Mouse (Mus musculus): Measurements from ENCODE around the gene Fam205c. TPM values are rescaled to one million over a fixed set of nuclear protein-coding genes. Genes with fewer than 3 reads are reported as not detected.
"Not testable (repeated sequence)": the region's sequence is repeated elsewhere in the genome, so short reads cannot be mapped to it uniquely, and the experiment has no call there.

The Fam205c gene
- polyA plus RNA-seq, 1 experiment from 2014 or later: 0.31 TPM

- ATAC-seq (ENCODE audit: insufficient number of reproducible peaks, insufficient read depth, low FRiP score, low read depth); H3K27me3 ChIP-seq (ENCODE audit: control insufficient read depth, insufficient read depth, low read length); H3K4me2 ChIP-seq (ENCODE audit: low read length); H3K9ac ChIP-seq (ENCODE audit: low read length); H3K4me1 ChIP-seq (ENCODE audit: control insufficient read depth in 2 of 2, insufficient read depth in 2 of 2, low read length in 2 of 2); H3K9me3 ChIP-seq (ENCODE audit: control insufficient read depth, low read length); H3K4me3 ChIP-seq (ENCODE audit: control insufficient read depth in 1 of 2, insufficient read depth in 1 of 2, low read depth in 1 of 2, low read length in 2 of 2); H3K36me3 ChIP-seq (ENCODE audit: control insufficient read depth, insufficient read depth, low read length); H3K27ac ChIP-seq (replicated peaks in 1 of 2; ENCODE audit: control insufficient read depth in 1 of 2, insufficient read depth in 1 of 2, low read depth in 2 of 2, low read length in 2 of 2): not testable (repeated sequence)
- WGBS: 81% methylated on average over 4 of the region's 5 CpGs
Observed at GRCm38 (mm10) chr4:42863487-42863886, 10.5 kb downstream of the Fam205c start.

- not testable (repeated sequence) for H3K4me3 ChIP-seq (ENCODE audit: control insufficient read depth in 1 of 2, insufficient read depth in 1 of 2, low read depth in 1 of 2, low read length in 2 of 2); H3K9me3 ChIP-seq (ENCODE audit: control insufficient read depth, low read length); H3K27me3 ChIP-seq (ENCODE audit: control insufficient read depth, insufficient read depth, low read length); H3K9ac ChIP-seq (ENCODE audit: low read length); H3K4me1 ChIP-seq (ENCODE audit: control insufficient read depth in 2 of 2, insufficient read depth in 2 of 2, low read length in 2 of 2); H3K4me2 ChIP-seq (ENCODE audit: low read length); ATAC-seq (ENCODE audit: insufficient number of reproducible peaks, insufficient read depth, low FRiP score, low read depth); H3K36me3 ChIP-seq (ENCODE audit: control insufficient read depth, insufficient read depth, low read length); H3K27ac ChIP-seq (replicated peaks in 1 of 2; ENCODE audit: control insufficient read depth in 1 of 2, insufficient read depth in 1 of 2, low read depth in 2 of 2, low read length in 2 of 2)
- 75% methylated on average over 9 of the region's 9 CpGs for WGBS
Observed at GRCm38 (mm10) chr4:42860483-42860882, 13.6 kb downstream of the Fam205c start.

GRCm38 (mm10) chr4:42856671-42857070 lies 17.4 kb downstream of the Fam205c start, which contains the start of gene Gm12394:
Gene Gm12394 (minus strand): TSS chr4:42856771.
- H3K36me3 ChIP-seq (ENCODE audit: control insufficient read depth, insufficient read depth, low read length); H3K27me3 ChIP-seq (ENCODE audit: control insufficient read depth, insufficient read depth, low read length); H3K9ac ChIP-seq (ENCODE audit: low read length); H3K4me1 ChIP-seq (ENCODE audit: control insufficient read depth in 2 of 2, insufficient read depth in 2 of 2, low read length in 2 of 2); H3K27ac ChIP-seq (replicated peaks in 1 of 2; ENCODE audit: control insufficient read depth in 1 of 2, insufficient read depth in 1 of 2, low read depth in 2 of 2, low read length in 2 of 2); ATAC-seq (ENCODE audit: insufficient number of reproducible peaks, insufficient read depth, low FRiP score, low read depth); H3K4me2 ChIP-seq (ENCODE audit: low read length); H3K9me3 ChIP-seq (ENCODE audit: control insufficient read depth, low read length); H3K4me3 ChIP-seq (ENCODE audit: control insufficient read depth in 1 of 2, insufficient read depth in 1 of 2, low read depth in 1 of 2, low read length in 2 of 2): not testable (repeated sequence)
- WGBS: 63% methylated on average over 1 of the region's 1 CpGs

- not testable (repeated sequence) for H3K9ac ChIP-seq (ENCODE audit: low read length); H3K9me3 ChIP-seq (ENCODE audit: control insufficient read depth, low read length); H3K4me2 ChIP-seq (ENCODE audit: low read length); H3K27ac ChIP-seq (replicated peaks in 1 of 2; ENCODE audit: control insufficient read depth in 1 of 2, insufficient read depth in 1 of 2, low read depth in 2 of 2, low read length in 2 of 2); H3K27me3 ChIP-seq (ENCODE audit: control insufficient read depth, insufficient read depth, low read length); ATAC-seq (ENCODE audit: insufficient number of reproducible peaks, insufficient read depth, low FRiP score, low read depth); H3K36me3 ChIP-seq (ENCODE audit: control insufficient read depth, insufficient read depth, low read length); H3K4me1 ChIP-seq (ENCODE audit: control insufficient read depth in 2 of 2, insufficient read depth in 2 of 2, low read length in 2 of 2); H3K4me3 ChIP-seq (ENCODE audit: control insufficient read depth in 1 of 2, insufficient read depth in 1 of 2, low read depth in 1 of 2, low read length in 2 of 2)
- 43% methylated on average over 1 of the region's 1 CpGs for WGBS
Observed at GRCm38 (mm10) chr4:42853788-42854187, 20.2 kb downstream of the Fam205c start, which contains the start of gene Fam205a1. Gene Fam205a1 (minus strand): TSS chr4:42853888.

Other genes starting within 250 kb of the Fam205c start
- not detected in 2 replicates for gene Gm2564, start 244.5 kb downstream of the Fam205c start, polyA plus RNA-seq (2014; fragmentation: Nextera tagmentation; extraction: Ambion mirVana)
- gene Ccl27b, start 219.0 kb downstream of the Fam205c start, polyA plus RNA-seq (2014; fragmentation: Nextera tagmentation; extraction: Ambion mirVana): not detected in 2 replicates
- not detected in 2 replicates for gene Il11ra2, start 212.3 kb downstream of the Fam205c start, polyA plus RNA-seq (2014; fragmentation: Nextera tagmentation; extraction: Ambion mirVana)
- gene 4930578G10Rik, start 138.7 kb downstream of the Fam205c start, polyA plus RNA-seq (2014; fragmentation: Nextera tagmentation; extraction: Ambion mirVana): 0.38 TPM in 1 of 2 replicates, not detected in the other
- not detected in 2 replicates for gene Ccl19, start 117.7 kb downstream of the Fam205c start, polyA plus RNA-seq (2014; fragmentation: Nextera tagmentation; extraction: Ambion mirVana)
- gene Ccl21a, start 100.2 kb downstream of the Fam205c start, polyA plus RNA-seq (2014; fragmentation: Nextera tagmentation; extraction: Ambion mirVana): 28.2 and 39.6 TPM in 2 replicates
- 0.07 TPM in 1 of 2 replicates, not detected in the other for gene Fam205a1, start 20.3 kb downstream of the Fam205c start, polyA plus RNA-seq (2014; fragmentation: Nextera tagmentation; extraction: Ambion mirVana)
- gene Gm12394, start 17.5 kb downstream of the Fam205c start, polyA plus RNA-seq (2014; fragmentation: Nextera tagmentation; extraction: Ambion mirVana): not detected in 2 replicates
- gene Phf24, start 42.4 kb upstream of the Fam205c start, polyA plus RNA-seq (2014; fragmentation: Nextera tagmentation; extraction: Ambion mirVana): 5.6 and 5.8 TPM in 2 replicates
- 17.9 and 18.3 TPM in 2 replicates for gene Dnajb5, start 75.6 kb upstream of the Fam205c start, polyA plus RNA-seq (2014; fragmentation: Nextera tagmentation; extraction: Ambion mirVana)
- 0.57 and 0.70 TPM in 2 replicates for gene 1700022I11Rik, start 95.4 kb upstream of the Fam205c start, polyA plus RNA-seq (2014; fragmentation: Nextera tagmentation; extraction: Ambion mirVana)
- 469 and 477 TPM in 2 replicates for gene Vcp, start 126.3 kb upstream of the Fam205c start, polyA plus RNA-seq (2014; fragmentation: Nextera tagmentation; extraction: Ambion mirVana)
- gene Fancg, start 136.3 kb upstream of the Fam205c start, polyA plus RNA-seq (2014; fragmentation: Nextera tagmentation; extraction: Ambion mirVana): 10.8 and 11.7 TPM in 2 replicates
- gene Pigo, start 151.6 kb upstream of the Fam205c start, polyA plus RNA-seq (2014; fragmentation: Nextera tagmentation; extraction: Ambion mirVana): 12.0 and 13.0 TPM in 2 replicates
- 201 and 211 TPM in 2 replicates for gene Stoml2, start 157.5 kb upstream of the Fam205c start, polyA plus RNA-seq (2014; fragmentation: Nextera tagmentation; extraction: Ambion mirVana)
- gene Fam214b, start 172.0 kb upstream of the Fam205c start, polyA plus RNA-seq (2014; fragmentation: Nextera tagmentation; extraction: Ambion mirVana): 10.5 and 12.0 TPM in 2 replicates
- 16.4 and 19.1 TPM in 2 replicates for gene Unc13b, start 184.7 kb upstream of the Fam205c start, polyA plus RNA-seq (2014; fragmentation: Nextera tagmentation; extraction: Ambion mirVana)